Mouse (Mus musculus): ENCODE data around the gene Raf1. TPM values are rescaled to one million over a fixed set of nuclear protein-coding genes. Genes with fewer than 3 reads are reported as not detected.

Raf1 gene
- polyA plus RNA-seq, 1 experiment from 2014 or later = 70.1 TPM

GRCm38 (mm10) chr6:115577941-115578340, 98.5 kb downstream of the Raf1 start:
- ATAC-seq (replicated peaks; ENCODE audit: low FRiP score) = no peak
- H3K27me3 ChIP-seq (replicated peaks; ENCODE audit: control insufficient read depth, insufficient read depth, low read length) = no peaks in the 10 kb centered on the region
- peaks cover 19% of the 10 kb centered on the region for H3K36me3 ChIP-seq (ENCODE audit: control insufficient read depth, insufficient read depth, low read length)
- no peak overlapping the region for H3K4me2 ChIP-seq
- no peaks in the 10 kb centered on the region for H3K4me1 ChIP-seq (replicated peaks; ENCODE audit: control insufficient read depth, insufficient read depth, low read length)
- no peak overlapping the region for H3K9ac ChIP-seq (ENCODE audit: low read depth, low read length)
- H3K27ac ChIP-seq (ENCODE audit: low read depth, low read length) = no peak overlapping the region
- H3K4me3 ChIP-seq (ENCODE audit: low read depth, low read length) = no peak overlapping the region
- H3K9me3 ChIP-seq (ENCODE audit: control insufficient read depth, low read length) = no peaks in the 10 kb centered on the region
- 86% methylated on average over 9 of the region's 9 CpGs for WGBS
- no peak for DNase-seq (ENCODE audit: low spot score)

- 80% methylated on average over 5 of the region's 5 CpGs for WGBS
- Histone ChIP-seq H3K27ac (ENCODE audit: low read depth, low read length) (no peak overlapping the region), H3K4me1 (replicated peaks; ENCODE audit: control insufficient read depth, insufficient read depth, low read length) (no peaks in the 10 kb centered on the region), H3K9me3 (ENCODE audit: control insufficient read depth, low read length) (no peaks in the 10 kb centered on the region), H3K4me3 (ENCODE audit: low read depth, low read length) (no peak overlapping the region), H3K27me3 (replicated peaks; ENCODE audit: control insufficient read depth, insufficient read depth, low read length) (no peaks in the 10 kb centered on the region), H3K9ac (ENCODE audit: low read depth, low read length) (no peak overlapping the region), H3K4me2 (no peak overlapping the region), H3K36me3 (ENCODE audit: control insufficient read depth, insufficient read depth, low read length) (peaks cover 19% of the 10 kb centered on the region)
- ATAC-seq (replicated peaks; ENCODE audit: low FRiP score) (no peak), DNase-seq (ENCODE audit: low spot score) (no peak)
Measured at GRCm38 (mm10) chr6:115577407-115577806, 99.0 kb downstream of the Raf1 start.

DNA sequence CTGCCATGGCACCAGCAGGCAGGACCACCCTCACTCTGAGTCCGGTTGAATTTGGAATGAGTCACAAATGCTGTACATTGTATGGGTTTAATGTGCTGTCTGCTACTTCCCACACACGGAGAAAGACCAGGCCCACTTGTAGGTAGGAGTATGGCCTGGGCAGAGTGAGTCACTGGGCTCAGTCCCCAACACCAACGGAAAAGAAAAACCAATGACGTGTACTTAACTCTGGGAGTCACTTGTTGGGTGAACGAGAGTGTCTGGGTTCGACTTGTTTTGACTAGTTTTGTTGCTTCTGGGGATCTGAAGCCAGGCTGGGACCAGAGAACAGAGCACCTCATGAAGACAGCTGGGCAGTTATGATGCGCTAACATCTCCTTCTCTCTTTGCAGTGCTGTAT, 102.3 kb downstream of the Raf1 start:
- no peak for DNase-seq (ENCODE audit: low spot score)
- Histone ChIP-seq H3K27me3 (replicated peaks; ENCODE audit: control insufficient read depth, insufficient read depth, low read length) (no peaks in the 10 kb centered on the region), H3K4me2 (no peak overlapping the region), H3K27ac (ENCODE audit: low read depth, low read length) (no peak overlapping the region), H3K9me3 (ENCODE audit: control insufficient read depth, low read length) (no peaks in the 10 kb centered on the region), H3K4me1 (replicated peaks; ENCODE audit: control insufficient read depth, insufficient read depth, low read length) (no peaks in the 10 kb centered on the region), H3K4me3 (ENCODE audit: low read depth, low read length) (no peak overlapping the region), H3K9ac (ENCODE audit: low read depth, low read length) (no peak overlapping the region), H3K36me3 (ENCODE audit: control insufficient read depth, insufficient read depth, low read length) (peaks cover 37% of the 10 kb centered on the region)
- ATAC-seq (replicated peaks; ENCODE audit: low FRiP score) = no peak
- 87% methylated on average over 7 of the region's 7 CpGs for WGBS

Other genes starting within 250 kb of the Raf1 start
- gene Tsen2, start 132.0 kb downstream of the Raf1 start, polyA plus RNA-seq (2014; fragmentation: Nextera tagmentation; extraction: Ambion mirVana) = 33.1 and 36.8 TPM in 2 replicates
- 5.6 and 6.3 TPM in 2 replicates for gene Mkrn2os, start 84.1 kb downstream of the Raf1 start, polyA plus RNA-seq (2014; fragmentation: Nextera tagmentation; extraction: Ambion mirVana)
- 21.5 and 25.1 TPM in 2 replicates for gene Mkrn2, start 74.7 kb downstream of the Raf1 start, polyA plus RNA-seq (2014; fragmentation: Nextera tagmentation; extraction: Ambion mirVana)
- 29.4 and 32.5 TPM in 2 replicates for gene Tmem40, start 85.8 kb upstream of the Raf1 start, polyA plus RNA-seq (2014; fragmentation: Nextera tagmentation; extraction: Ambion mirVana)
- 20.3 and 22.0 TPM in 2 replicates for gene Cand2, start 97.9 kb upstream of the Raf1 start, polyA plus RNA-seq (2014; fragmentation: Nextera tagmentation; extraction: Ambion mirVana)
- 2,286 and 2,478 TPM in 2 replicates for gene Rpl32, start 132.1 kb upstream of the Raf1 start, polyA plus RNA-seq (2014; fragmentation: Nextera tagmentation; extraction: Ambion mirVana)
- 0.27 TPM in 2 replicates for gene Efcab12, start 161.8 kb upstream of the Raf1 start, polyA plus RNA-seq (2014; fragmentation: Nextera tagmentation; extraction: Ambion mirVana)
- 20.7 and 23.0 TPM in 2 replicates for gene Mbd4, start 176.7 kb upstream of the Raf1 start, polyA plus RNA-seq (2014; fragmentation: Nextera tagmentation; extraction: Ambion mirVana)
- 9.1 and 10.5 TPM in 2 replicates for gene Ift122, start 176.8 kb upstream of the Raf1 start, polyA plus RNA-seq (2014; fragmentation: Nextera tagmentation; extraction: Ambion mirVana)

All from liver, embryonic 11.5 days (tissue).